Comparison of ENCODE assay signal across 11 mouse cellular contexts in genomic region chr15:101129412-101129811, GRCm38 (mm10). TPM values are rescaled to one million over a fixed set of nuclear protein-coding genes. Genes with fewer than 3 reads are reported as not detected.
DNase-seq lines count a peak whose midpoint lies in the region; ATAC-seq and TF ChIP-seq lines count a peak whose summit lies in the region.
"Had no signal": no experiment of that assay in that cellular context is flagged by ENCODE, and none has a peak within 500 bp of the region (broad histone marks: within the 10 kb centered on the region; RNA-seq: fewer than 3 reads in every experiment).

No protein-coding gene starts in this region.

- no peak for DNase-seq in forebrain, postnatal 0 days
- DNase-seq in lung, embryonic 14.5 days = no peak
- no peak for DNase-seq in lung, adult 18-20 months
- no peak for DNase-seq in hindbrain, postnatal 0 days (ENCODE audit: low spot score)
- DNase-seq in layer of hippocampus, adult 8-10 months (ENCODE audit: low spot score in 2 of 2) = no peak
- no peak for DNase-seq in gastrocnemius, postnatal 25 days
- DNase-seq: cerebellum, adult 11-12 months; right cerebral cortex, postnatal 4 days had no signal

- TF ChIP-seq CTCF in forebrain, postnatal 0 days (IDR thresholded peaks at IDR 0.05; ENCODE audit: low read depth) = no peak
- TF ChIP-seq CTCF in lung, embryonic 14.5 days (IDR thresholded peaks at IDR 0.05; ENCODE audit: low read depth) = no peak
- no peak for TF ChIP-seq CTCF in hindbrain, postnatal 0 days (IDR thresholded peaks at IDR 0.05; ENCODE audit: low read depth)

- H3K4me2 ChIP-seq in forebrain, postnatal 0 days (ENCODE audit: low read depth) = no peak overlapping the region
- no peak overlapping the region for H3K4me2 ChIP-seq in forebrain, embryonic 15.5 days (replicated peaks)
- H3K4me2 ChIP-seq in lung, embryonic 14.5 days = peak overlapping the region; percentile 80
- peak overlapping the region; percentile 57 for H3K4me2 ChIP-seq in hindbrain, postnatal 0 days (ENCODE audit: low read depth, low read length)
- H3K4me2 ChIP-seq in neural tube, embryonic 12.5 days (replicated peaks) = 0 out of 2 replicates have a peak overlapping the region, but pooled peaks have one; percentile 53

- H3K27me3 ChIP-seq in forebrain, postnatal 0 days (ENCODE audit: insufficient read depth, low read length) = peaks cover 25% of the 10 kb centered on the region
- peaks cover 31% of the 10 kb centered on the region for H3K27me3 ChIP-seq in forebrain, embryonic 15.5 days
- peaks cover 12% of the 10 kb centered on the region; the same call in 1 of the 2 replicates for H3K27me3 ChIP-seq in lung, embryonic 14.5 days (ENCODE audit: insufficient read depth, low read length)
- peaks cover 8% of the 10 kb centered on the region for H3K27me3 ChIP-seq in hindbrain, postnatal 0 days (ENCODE audit: insufficient read depth, low read length)
- peaks cover 51% of the 10 kb centered on the region for H3K27me3 ChIP-seq in neural tube, embryonic 12.5 days (replicated peaks)

- no peak for ATAC-seq in forebrain, postnatal 0 days
- no peak for ATAC-seq in forebrain, embryonic 15.5 days (replicated peaks)
- ATAC-seq in lung, embryonic 14.5 days (ENCODE audit: insufficient read depth) = no peak
- no peak for ATAC-seq in hindbrain, postnatal 0 days
- no peak for ATAC-seq in neural tube, embryonic 12.5 days (ENCODE audit: low FRiP score, low read depth)

- no peak overlapping the region for H3K27ac ChIP-seq in forebrain, postnatal 0 days (ENCODE audit: low read depth, low read length)
- no peak overlapping the region for H3K27ac ChIP-seq in forebrain, embryonic 15.5 days (replicated peaks)
- H3K27ac ChIP-seq in lung, embryonic 14.5 days (ENCODE audit: low read depth) = no peak overlapping the region
- no peak overlapping the region for H3K27ac ChIP-seq in hindbrain, postnatal 0 days
- H3K27ac ChIP-seq in neural tube, embryonic 12.5 days = no peak overlapping the region

- no peaks in the 10 kb centered on the region for H3K36me3 ChIP-seq in forebrain, postnatal 0 days (ENCODE audit: insufficient read depth)
- H3K36me3 ChIP-seq in forebrain, embryonic 15.5 days = no peaks in the 10 kb centered on the region
- H3K36me3 ChIP-seq in lung, embryonic 14.5 days (ENCODE audit: insufficient read depth) = no peaks in the 10 kb centered on the region
- H3K36me3 ChIP-seq in hindbrain, postnatal 0 days (ENCODE audit: insufficient read depth, low read length) = no peaks in the 10 kb centered on the region
- no peaks in the 10 kb centered on the region for H3K36me3 ChIP-seq in neural tube, embryonic 12.5 days

- 37% methylated on average over 5 of the region's 5 CpGs for WGBS in forebrain, postnatal 0 days
- 40% methylated on average over 5 of the region's 5 CpGs for WGBS in forebrain, embryonic 15.5 days
- 36% methylated on average over 5 of the region's 5 CpGs for WGBS in lung, embryonic 14.5 days
- 30% methylated on average over 5 of the region's 5 CpGs for WGBS in hindbrain, postnatal 0 days
- 31% methylated on average over 5 of the region's 5 CpGs for WGBS in neural tube, embryonic 12.5 days

- no peaks in the 10 kb centered on the region for H3K4me1 ChIP-seq in forebrain, postnatal 0 days (ENCODE audit: insufficient read depth)
- H3K4me1 ChIP-seq in forebrain, embryonic 15.5 days = peaks cover 9% of the 10 kb centered on the region
- peaks cover 32% of the 10 kb centered on the region; the same call in 1 of the 2 replicates for H3K4me1 ChIP-seq in lung, embryonic 14.5 days (ENCODE audit: insufficient read depth)
- H3K4me1 ChIP-seq in hindbrain, postnatal 0 days (ENCODE audit: insufficient read depth, low read length) = peaks cover 4% of the 10 kb centered on the region
- peaks cover 28% of the 10 kb centered on the region for H3K4me1 ChIP-seq in neural tube, embryonic 12.5 days

- H3K4me3 ChIP-seq in forebrain, postnatal 0 days (ENCODE audit: low read depth, low read length) = no peak overlapping the region
- H3K4me3 ChIP-seq in forebrain, embryonic 15.5 days = no peak overlapping the region
- peak overlapping the region; percentile 53 for H3K4me3 ChIP-seq in lung, embryonic 14.5 days (ENCODE audit: low read depth, low read length)
- H3K4me3 ChIP-seq in hindbrain, postnatal 0 days (ENCODE audit: low read length) = 0 out of 2 replicates have a peak overlapping the region, but pooled peaks have one; percentile 28
- peak overlapping the region; percentile 24; the same call in 1 of the 2 replicates for H3K4me3 ChIP-seq in neural tube, embryonic 12.5 days
- H3K4me3 ChIP-seq: myocyte had no signal

- H3K9ac ChIP-seq in forebrain, postnatal 0 days = peak overlapping the region; percentile 22; the same call in 1 of the 2 replicates
- no peak overlapping the region for H3K9ac ChIP-seq in forebrain, embryonic 15.5 days (replicated peaks)
- peak overlapping the region; percentile 70 for H3K9ac ChIP-seq in lung, embryonic 14.5 days
- H3K9ac ChIP-seq in hindbrain, postnatal 0 days (replicated peaks; ENCODE audit: low read length) = no peak overlapping the region
- no peak overlapping the region for H3K9ac ChIP-seq in neural tube, embryonic 12.5 days

- H3K9me3 ChIP-seq in forebrain, postnatal 0 days (ENCODE audit: low read length) = no peaks in the 10 kb centered on the region
- H3K9me3 ChIP-seq in forebrain, embryonic 15.5 days = no peaks in the 10 kb centered on the region
- no peaks in the 10 kb centered on the region for H3K9me3 ChIP-seq in lung, embryonic 14.5 days (ENCODE audit: low read depth, low read length)
- H3K9me3 ChIP-seq in hindbrain, postnatal 0 days (ENCODE audit: low read length) = no peaks in the 10 kb centered on the region
- H3K9me3 ChIP-seq in neural tube, embryonic 12.5 days = no peaks in the 10 kb centered on the region

RNA-seq across cellular contexts. Expression of gene Acvrl1, which starts 1.1 kb away (rescaled TPM):
- 8.7 and 10.7 TPM in 2 replicates for total RNA-seq in forebrain, postnatal 0 days (2014; rRNA removed)
- 5.8 and 6.0 TPM in 2 replicates for polyA plus RNA-seq in forebrain, postnatal 0 days (2015; fragmentation: Nextera tagmentation; extraction: Ambion mirVana)
- polyA plus RNA-seq in forebrain, embryonic 15.5 days (2015; fragmentation: Nextera tagmentation; extraction: Ambion mirVana) = 6.5 and 6.7 TPM in 2 replicates
- polyA plus RNA-seq in lung, embryonic 14.5 days (2014; fragmentation: Nextera tagmentation; extraction: Ambion mirVana) = 34.4 and 39.0 TPM in 2 replicates
- total RNA-seq in hindbrain, postnatal 0 days (2014; rRNA removed) = 16.8 and 21.6 TPM in 2 replicates
- polyA plus RNA-seq in hindbrain, postnatal 0 days (2015; fragmentation: Nextera tagmentation; extraction: Ambion mirVana) = 7.0 and 7.3 TPM in 2 replicates
- 8.3 and 10.2 TPM in 2 replicates for polyA plus RNA-seq in neural tube, embryonic 12.5 days (2016; fragmentation: Nextera tagmentation; extraction: Ambion mirVana)
- total RNA-seq in layer of hippocampus, adult 8-10 months (2022) = 10 to 100 TPM; 14.1 to 16.5 (median 14.9) TPM
- 10 to 100 TPM; 10.7 to 13.0 TPM for total RNA-seq in gastrocnemius, postnatal 25 days (2021)

RNA-seq across cellular contexts. Expression of gene Ankrd33, which starts 13.9 kb away (rescaled TPM):
- not detected in 2 replicates for total RNA-seq in forebrain, postnatal 0 days (2014; rRNA removed)
- polyA plus RNA-seq in forebrain, postnatal 0 days (2015; fragmentation: Nextera tagmentation; extraction: Ambion mirVana) = not detected in 2 replicates
- polyA plus RNA-seq in forebrain, embryonic 15.5 days (2015; fragmentation: Nextera tagmentation; extraction: Ambion mirVana) = not detected in 2 replicates
- polyA plus RNA-seq in lung, embryonic 14.5 days (2014; fragmentation: Nextera tagmentation; extraction: Ambion mirVana) = not detected in 2 replicates
- total RNA-seq in hindbrain, postnatal 0 days (2014; rRNA removed) = not detected in 2 replicates
- not detected in 2 replicates for polyA plus RNA-seq in hindbrain, postnatal 0 days (2015; fragmentation: Nextera tagmentation; extraction: Ambion mirVana)
- not detected in 2 replicates for polyA plus RNA-seq in neural tube, embryonic 12.5 days (2016; fragmentation: Nextera tagmentation; extraction: Ambion mirVana)
- under 1 TPM in 1 of 4 experiments, not detected in 3; 0.25 TPM for total RNA-seq in layer of hippocampus, adult 8-10 months (2022)
- not detected for total RNA-seq in gastrocnemius, postnatal 25 days (2021)
- polyA plus RNA-seq: myocyte had no signal

RNA-seq across cellular contexts. Expression of gene Acvr1b, which starts 44.5 kb away (rescaled TPM):
- total RNA-seq in forebrain, postnatal 0 days (2014; rRNA removed) = 74.2 and 80.4 TPM in 2 replicates
- 13.2 and 17.4 TPM in 2 replicates for polyA plus RNA-seq in forebrain, postnatal 0 days (2015; fragmentation: Nextera tagmentation; extraction: Ambion mirVana)
- polyA plus RNA-seq in forebrain, embryonic 15.5 days (2015; fragmentation: Nextera tagmentation; extraction: Ambion mirVana) = 22.6 and 22.8 TPM in 2 replicates
- polyA plus RNA-seq in lung, embryonic 14.5 days (2014; fragmentation: Nextera tagmentation; extraction: Ambion mirVana) = 6.3 and 6.4 TPM in 2 replicates
- total RNA-seq in hindbrain, postnatal 0 days (2014; rRNA removed) = 74.5 and 86.2 TPM in 2 replicates
- polyA plus RNA-seq in hindbrain, postnatal 0 days (2015; fragmentation: Nextera tagmentation; extraction: Ambion mirVana) = 14.0 and 14.6 TPM in 2 replicates
- polyA plus RNA-seq in neural tube, embryonic 12.5 days (2016; fragmentation: Nextera tagmentation; extraction: Ambion mirVana) = 15.9 and 17.6 TPM in 2 replicates
- total RNA-seq in layer of hippocampus, adult 8-10 months (2022) = 10 to 100 TPM; 81.2 to 96.0 (median 85.4) TPM
- total RNA-seq in gastrocnemius, postnatal 25 days (2021) = 10 to 100 TPM; 23.0 to 34.4 TPM

RNA-seq across cellular contexts. Expression of gene Fignl2, which starts 51.0 kb away (rescaled TPM):
- 0.85 and 1.3 TPM in 2 replicates for total RNA-seq in forebrain, postnatal 0 days (2014; rRNA removed)
- 0.06 TPM in 1 of 2 replicates, not detected in the other for polyA plus RNA-seq in forebrain, postnatal 0 days (2015; fragmentation: Nextera tagmentation; extraction: Ambion mirVana)
- polyA plus RNA-seq in forebrain, embryonic 15.5 days (2015; fragmentation: Nextera tagmentation; extraction: Ambion mirVana) = not detected in 2 replicates
- 0.26 and 0.34 TPM in 2 replicates for polyA plus RNA-seq in lung, embryonic 14.5 days (2014; fragmentation: Nextera tagmentation; extraction: Ambion mirVana)
- total RNA-seq in hindbrain, postnatal 0 days (2014; rRNA removed) = 2.3 and 4.0 TPM in 2 replicates
- polyA plus RNA-seq in hindbrain, postnatal 0 days (2015; fragmentation: Nextera tagmentation; extraction: Ambion mirVana) = 0.10 and 0.11 TPM in 2 replicates
- polyA plus RNA-seq in neural tube, embryonic 12.5 days (2016; fragmentation: Nextera tagmentation; extraction: Ambion mirVana) = 0.55 and 0.84 TPM in 2 replicates
- 1 to 10 TPM; 1.3 to 2.4 (median 1.8) TPM for total RNA-seq in layer of hippocampus, adult 8-10 months (2022)
- total RNA-seq in gastrocnemius, postnatal 25 days (2021) = 1 to 10 TPM in 1 of 2 experiments, under 1 TPM in 1; 0.59 to 1.1 TPM

Comparison
In these comparisons a context has a peak if more than half of its experiments do, and no peak if none do; other contexts are left out.
1. H3K9ac ChIP-seq: peak in forebrain, postnatal 0 days (single experiment) and lung, embryonic 14.5 days (single experiment); none in forebrain, embryonic 15.5 days (single experiment), hindbrain, postnatal 0 days (single experiment) and neural tube, embryonic 12.5 days (single experiment).
2. H3K4me2 ChIP-seq: peak in lung, embryonic 14.5 days (single experiment), hindbrain, postnatal 0 days (single experiment) and neural tube, embryonic 12.5 days (single experiment); none in forebrain, postnatal 0 days (single experiment) and forebrain, embryonic 15.5 days (single experiment).
3. H3K4me3 ChIP-seq: peak in lung, embryonic 14.5 days (single experiment), hindbrain, postnatal 0 days (single experiment) and neural tube, embryonic 12.5 days (single experiment); none in forebrain, postnatal 0 days (single experiment) and forebrain, embryonic 15.5 days (single experiment).